Mouse (Mus musculus) heart, postnatal 0 days (tissue): ENCODE measurements around the gene Crybb1. TPM values are rescaled to one million over a fixed set of nuclear protein-coding genes. Genes with fewer than 3 reads are reported as not detected.

ENCODE experiments used
- ATAC-seq: fragments of 200-750 bp; cut with Nextera tagmentation; 2 replicates; pipeline ENCODE4 v1.8.0; 2017; ENCODE audit warnings: low read depth, moderate number of reproducible peaks, moderate library complexity; ENCODE audit not compliant: insufficient read depth
- DNase-seq: peaks from one replicate; pipeline ENCODE4 v3.0.0-alpha.2; 2016; ENCODE audit warnings: low spot score
- H3K27ac ChIP-seq: fragments of 300-500 bp; sonication (generic); 2 replicates; pipeline ENCODE4 v1.5.1; 2014; ENCODE audit warnings: low read depth, mild to moderate bottlenecking
- H3K27me3 ChIP-seq: fragments of 300-500 bp; sonication (generic); 2 replicates; pipeline ENCODE4 v1.6.1; 2014; ENCODE audit warnings: low read length, mixed read lengths; ENCODE audit not compliant: control insufficient read depth, insufficient read depth
- H3K36me3 ChIP-seq: fragments of 300-500 bp; sonication (generic); replicated peaks from 2 replicates; pipeline ENCODE4 v1.6.1; 2014; ENCODE audit warnings: low read length, mixed read lengths; ENCODE audit not compliant: control insufficient read depth, insufficient read depth
- H3K4me1 ChIP-seq: fragments of 300-500 bp; sonication (generic); 2 replicates; pipeline ENCODE4 v1.6.1; 2014; ENCODE audit warnings: antibody characterized with exemption; ENCODE audit not compliant: control insufficient read depth, insufficient read depth
- H3K4me2 ChIP-seq: fragments of 300-500 bp; sonication (generic); 2 replicates; pipeline ENCODE4 v1.6.1; 2014; ENCODE audit warnings: low read depth, mild to moderate bottlenecking, low read length, moderate library complexity
- H3K4me3 ChIP-seq: fragments of 300-500 bp; sonication (generic); 2 replicates; pipeline ENCODE4 v1.5.1; 2014; ENCODE audit warnings: low read depth, low read length
- H3K9ac ChIP-seq: fragments of 300-500 bp; sonication (generic); replicated peaks from 2 replicates; pipeline ENCODE4 v1.6.1; 2014; ENCODE audit warnings: low read depth, low read length, mixed read lengths
- H3K9me3 ChIP-seq: fragments of 300-500 bp; sonication (generic); replicated peaks from 2 replicates; pipeline ENCODE4 v1.6.1; 2016; ENCODE audit warnings: low read length; ENCODE audit not compliant: control insufficient read depth
- CTCF ChIP-seq: IDR thresholded peaks from 2 replicates; pipeline ENCODE4 v1.5.1; 2016; ENCODE audit warnings: antibody characterized with exemption, control low read depth, low read depth
- EP300 ChIP-seq: IDR thresholded peaks from 2 replicates; pipeline ENCODE4 v1.6.1; 2016; ENCODE audit warnings: antibody characterized with exemption, low read depth
- WGBS: fragments of 180-500 bp; shearing (Covaris S2); extraction: QIAGEN DNeasy Blood & Tissue Kit; methylation state at CpG from one replicate; pipeline ENCODE4 v1.1.7; 2014; 5-methylcytosine and 5-hydroxymethylcytosine counted together
- polyA plus RNA-seq: library from polyadenylated mRNA; unstranded; fragments of >200 nt; fragmentation: Nextera tagmentation; extraction: Ambion mirVana; gene quantifications from 2 replicates; pipeline ENCODE4 v1.2.1, GENCODE M21; 2015
- total RNA-seq: library from RNA; depleted of rRNA; stranded (reverse); fragments of >200 nt; gene quantifications from 2 replicates; pipeline ENCODE4 v1.2.3, GENCODE M21; 2014; ENCODE audit warnings: low replicate concordance

Gene Crybb1
- total and polyA plus RNA-seq, 2 experiments from 2014 or later, result 0.26 TPM; not detected in 1

GRCm38 (mm10) chr5:112292343-112292980 is 36.8 kb downstream of the Crybb1 start:
- DNase-seq, result no peak
- H3K27ac ChIP-seq, result no peak overlapping the region
- H3K9ac ChIP-seq, result no peak overlapping the region
- TF ChIP-seq EP300 (no peak), CTCF (no peak)
- H3K4me3 ChIP-seq, result no peak overlapping the region
- 78% methylated on average over 17 of the region's 17 CpGs for WGBS
- no peak overlapping the region for H3K4me2 ChIP-seq
- H3K27me3 ChIP-seq, result no peaks in the 10 kb centered on the region
- H3K4me1 ChIP-seq, result peaks cover 28% of the 10 kb centered on the region
- no peaks in the 10 kb centered on the region for H3K9me3 ChIP-seq
- no peak for ATAC-seq
- no peaks in the 10 kb centered on the region; the same call in 1 of the 2 replicates for H3K36me3 ChIP-seq

- H3K9ac ChIP-seq, result no peak overlapping the region
- no peaks in the 10 kb centered on the region for H3K9me3 ChIP-seq
- ATAC-seq, result no peak
- TF ChIP-seq CTCF, result no peak
- no peak for TF ChIP-seq EP300
- H3K4me2 ChIP-seq, result no peak overlapping the region
- H3K4me1 ChIP-seq, result peaks cover 27% of the 10 kb centered on the region; the same call in 1 of the 2 replicates
- no peaks in the 10 kb centered on the region for H3K27me3 ChIP-seq
- no peak overlapping the region for H3K27ac ChIP-seq
- no peak overlapping the region for H3K4me3 ChIP-seq
- no peaks in the 10 kb centered on the region; the same call in 1 of the 2 replicates for H3K36me3 ChIP-seq
- 70% methylated on average over 2 of the region's 2 CpGs for WGBS
- DNase-seq, result no peak
Observed at GRCm38 (mm10) chr5:112293800-112294199, 38.2 kb downstream of the Crybb1 start.

- no peaks in the 10 kb centered on the region; the same call in 1 of the 2 replicates for H3K36me3 ChIP-seq
- H3K27ac ChIP-seq, result no peak overlapping the region
- peaks cover 27% of the 10 kb centered on the region; the same call in 1 of the 2 replicates for H3K4me1 ChIP-seq
- H3K9ac ChIP-seq, result no peak overlapping the region
- H3K27me3 ChIP-seq, result no peaks in the 10 kb centered on the region
- H3K4me3 ChIP-seq, result no peak overlapping the region
- ATAC-seq (no peak), DNase-seq (no peak)
- H3K9me3 ChIP-seq, result no peaks in the 10 kb centered on the region
- TF ChIP-seq CTCF, result no peak
- TF ChIP-seq EP300, result no peak
- H3K4me2 ChIP-seq, result no peak overlapping the region
- WGBS, result 59% methylated on average over 4 of the region's 4 CpGs
Observed at GRCm38 (mm10) chr5:112294696-112295095, 39.1 kb downstream of the Crybb1 start.

- Histone ChIP-seq H3K27me3 (no peaks in the 10 kb centered on the region), H3K27ac (no peak overlapping the region), H3K4me2 (no peak overlapping the region), H3K4me3 (no peak overlapping the region), H3K4me1 (peaks cover 27% of the 10 kb centered on the region; the same call in 1 of the 2 replicates), H3K9me3 (no peaks in the 10 kb centered on the region), H3K9ac (no peak overlapping the region), H3K36me3 (no peaks in the 10 kb centered on the region; the same call in 1 of the 2 replicates)
- DNase-seq, result no peak
- 53% methylated on average over 8 of the region's 8 CpGs for WGBS
- ATAC-seq, result no peak
- TF ChIP-seq CTCF (no peak), EP300 (no peak)
Observed at GRCm38 (mm10) chr5:112295162-112295561, 39.5 kb downstream of the Crybb1 start.

GRCm38 (mm10) chr5:112295564-112295963 is 39.9 kb downstream of the Crybb1 start:
- peaks cover 27% of the 10 kb centered on the region; the same call in 1 of the 2 replicates for H3K4me1 ChIP-seq
- DNase-seq (no peak), ATAC-seq (no peak)
- H3K4me2 ChIP-seq, result no peak overlapping the region
- no peaks in the 10 kb centered on the region; the same call in 1 of the 2 replicates for H3K36me3 ChIP-seq
- WGBS, result 75% methylated on average over 8 of the region's 8 CpGs
- no peaks in the 10 kb centered on the region for H3K27me3 ChIP-seq
- TF ChIP-seq EP300 (no peak), CTCF (no peak)
- H3K9ac ChIP-seq, result no peak overlapping the region
- H3K4me3 ChIP-seq, result no peak overlapping the region
- H3K27ac ChIP-seq, result no peak overlapping the region
- H3K9me3 ChIP-seq, result no peaks in the 10 kb centered on the region
